Mouse (Mus musculus) left cerebral cortex, postnatal 4 days (tissue): ENCODE results near the gene Pomp. TPM values are rescaled to one million over a fixed set of nuclear protein-coding genes. Genes with fewer than 3 reads are reported as not detected.

Experiments
- DNase-seq: peaks from one replicate; pipeline ENCODE4 v3.0.0-alpha.2; 2022
- intact Hi-C: fragments of 180-260 bp; cut with DNase I; formaldehyde crosslinking; loops from one replicate; pipeline ENCODE4 v1.15.1; 2025
- total RNA-seq, 2 experiments: library from RNA; stranded (reverse); gene quantifications; 2 replicates each; pipeline ENCODE4 v1.2.3; 2021

Pomp gene
- total RNA-seq, 2 experiments from 2014 or later = 143 to 160 TPM

- intact Hi-C loops = loop anchor here (10.0 kb wide), 4 partner anchors 124 to 524 kb away; partner anchors contain the start of genes Flt1, Flt3 and Urad
- peak; percentile 68 for DNase-seq
Observed at GRCm38 (mm10) chr5:147848164-147848863, 11.9 kb upstream of the Pomp start.

- DNase-seq = no peak
- intact Hi-C loops = no loop called here
Observed at GRCm38 (mm10) chr5:147850194-147850593, 10.1 kb upstream of the Pomp start.

GRCm38 (mm10) chr5:147860076-147860448 is 199 bp upstream of the Pomp start:
- intact Hi-C loops = no loop called here

GRCm38 (mm10) chr5:147868674-147869073 is 8.4 kb downstream of the Pomp start:
- intact Hi-C loops = loop anchor here (5.0 kb wide), 1 partner anchor 374 kb away; no protein-coding TSS in a partner anchor
- no peak for DNase-seq

More at GRCm38 (mm10) chr5:147860076-147860448, 199 bp upstream of the Pomp start:
- no peak for DNase-seq

GRCm38 (mm10) chr5:147869568-147869967 is 9.3 kb downstream of the Pomp start:
- intact Hi-C loops = loop anchor here (5.0 kb wide), 1 partner anchor 373 kb away; no protein-coding TSS in a partner anchor

GRCm38 (mm10) chr5:147870296-147870695 is 10.0 kb downstream of the Pomp start:
- DNase-seq = no peak
- intact Hi-C loops = no loop called here

More at GRCm38 (mm10) chr5:147869568-147869967, 9.3 kb downstream of the Pomp start:
- DNase-seq = no peak

GRCm38 (mm10) chr5:147871091-147871820 is 11.0 kb downstream of the Pomp start:
- intact Hi-C loops = no loop called here
- DNase-seq = no peak

GRCm38 (mm10) chr5:147874491-147875065 is 14.3 kb downstream of the Pomp start:
- intact Hi-C loops = no loop called here

GRCm38 (mm10) chr5:147875210-147875609 is 14.9 kb downstream of the Pomp start:
- intact Hi-C loops = no loop called here
- no peak for DNase-seq

More at GRCm38 (mm10) chr5:147874491-147875065, 14.3 kb downstream of the Pomp start:
- no peak for DNase-seq

- intact Hi-C loops = no loop called here
- DNase-seq = peak; percentile 26
Observed at GRCm38 (mm10) chr5:147877520-147877919, 17.3 kb downstream of the Pomp start.

GRCm38 (mm10) chr5:147879971-147880682 is 19.9 kb downstream of the Pomp start:
- intact Hi-C loops = no loop called here
- no peak for DNase-seq

- no peak for DNase-seq
- intact Hi-C loops = no loop called here
Observed at GRCm38 (mm10) chr5:147883581-147883980, 23.3 kb downstream of the Pomp start.

- intact Hi-C loops = no loop called here
- DNase-seq = no peak
Observed at GRCm38 (mm10) chr5:147888313-147889297, 28.3 kb downstream of the Pomp start.

- intact Hi-C loops = no loop called here
- no peak for DNase-seq
Observed at GRCm38 (mm10) chr5:147892735-147893134, 32.5 kb downstream of the Pomp start.

GRCm38 (mm10) chr5:147893143-147893542 is 32.9 kb downstream of the Pomp start:
- intact Hi-C loops = no loop called here

GRCm38 (mm10) chr5:147893766-147894454 is 33.6 kb downstream of the Pomp start:
- intact Hi-C loops = no loop called here
- DNase-seq = peak; percentile 8

More at GRCm38 (mm10) chr5:147893143-147893542, 32.9 kb downstream of the Pomp start:
- no peak for DNase-seq

GRCm38 (mm10) chr5:147894455-147895076 is 34.3 kb downstream of the Pomp start, which contains the start of gene Slc46a3:
Gene Slc46a3, minus strand, starts transcription at chr5:147894815.
- intact Hi-C loops = no loop called here
- DNase-seq = peak; percentile 94

GRCm38 (mm10) chr5:147895436-147896198 is 35.4 kb downstream of the Pomp start:
- intact Hi-C loops = no loop called here
- peak; percentile 15 for DNase-seq
